Mouse (Mus musculus): ENCODE data around the gene Frmd7.

GRCm38 (mm10) chrX:50978428-50978827 is 35.9 kb upstream of the Frmd7 start:
- TF ChIP-seq CTCF (IDR thresholded peaks at IDR 0.05; ENCODE audit: borderline replicate concordance, extremely low read depth, insufficient read depth, insufficient read length) (no peak), POLR2A (IDR thresholded peaks at IDR 0.05; ENCODE audit: borderline replicate concordance, extremely low read depth, insufficient read depth, insufficient read length, poor library complexity, severe bottlenecking) (no peak)

Measured in brain, embryonic 14.5 days (tissue).